Mouse (Mus musculus) hindbrain, embryonic 15.5 days (tissue): ENCODE measurements at regions not wholly inside any gene's neighbourhood (a gene's known extent, or its start where the extent isn't known, plus 50 kb on each side); places are given as distances from the start of the nearest gene placed in this dataset.

Experiments
- ATAC-seq: fragments of 200-750 bp; cut with Nextera tagmentation; 2 replicates; pipeline ENCODE4 v1.8.0; 2017; ENCODE audit warnings: low read depth, moderate number of reproducible peaks, moderate TSS enrichment; ENCODE audit not compliant: low FRiP score
- H3K27ac ChIP-seq: fragments of 300-500 bp; sonication (generic); replicated peaks from 2 replicates; pipeline ENCODE4 v1.5.1; 2015; ENCODE audit warnings: mild to moderate bottlenecking, inconsistent platforms
- H3K27me3 ChIP-seq: fragments of 300-500 bp; sonication (generic); 2 replicates; pipeline ENCODE4 v1.6.1; 2015; ENCODE audit warnings: control low read depth, inconsistent platforms
- H3K36me3 ChIP-seq: fragments of 300-500 bp; sonication (generic); 2 replicates; pipeline ENCODE4 v1.6.1; 2015; ENCODE audit warnings: control low read depth, inconsistent platforms
- H3K4me1 ChIP-seq: fragments of 300-500 bp; sonication (generic); replicated peaks from 2 replicates; pipeline ENCODE4 v1.6.1; 2015; ENCODE audit warnings: control low read depth, inconsistent platforms
- H3K4me2 ChIP-seq: fragments of 300-500 bp; sonication (generic); 2 replicates; pipeline ENCODE4 v1.6.1; 2015; ENCODE audit warnings: moderate library complexity, mild to moderate bottlenecking, inconsistent platforms
- H3K4me3 ChIP-seq: fragments of 300-500 bp; sonication (generic); 2 replicates; pipeline ENCODE4 v1.5.1; 2015; ENCODE audit warnings: mild to moderate bottlenecking, inconsistent platforms
- H3K9ac ChIP-seq: fragments of 300-500 bp; sonication (generic); 2 replicates; pipeline ENCODE4 v1.6.1; 2015; ENCODE audit warnings: inconsistent platforms
- H3K9me3 ChIP-seq: fragments of 300-500 bp; sonication (generic); 2 replicates; pipeline ENCODE4 v1.6.1; 2016; ENCODE audit warnings: control low read depth, inconsistent platforms
- WGBS: fragments of 180-500 bp; shearing (Covaris S2); methylation state at CpG from one replicate; pipeline ENCODE4 v1.1.7; 2015; 5-methylcytosine and 5-hydroxymethylcytosine counted together

- WGBS = 63% methylated on average over 8 of the region's 8 CpGs
- peak; percentile 56 for ATAC-seq
- H3K4me3 ChIP-seq = no peak overlapping the region
- H3K36me3 ChIP-seq = no peaks in the 10 kb centered on the region
- H3K27ac ChIP-seq = peak overlapping the region; percentile 45; the same call in 1 of the 2 replicates
- H3K27me3 ChIP-seq = no peaks in the 10 kb centered on the region
- no peak overlapping the region for H3K9ac ChIP-seq
- no peaks in the 10 kb centered on the region for H3K4me1 ChIP-seq
- no peak overlapping the region for H3K4me2 ChIP-seq
- H3K9me3 ChIP-seq = no peaks in the 10 kb centered on the region
These were observed 690.4 kb downstream of the Defb40 start for GRCm38 (mm10) chr8:18287536-18288237.

DNA sequence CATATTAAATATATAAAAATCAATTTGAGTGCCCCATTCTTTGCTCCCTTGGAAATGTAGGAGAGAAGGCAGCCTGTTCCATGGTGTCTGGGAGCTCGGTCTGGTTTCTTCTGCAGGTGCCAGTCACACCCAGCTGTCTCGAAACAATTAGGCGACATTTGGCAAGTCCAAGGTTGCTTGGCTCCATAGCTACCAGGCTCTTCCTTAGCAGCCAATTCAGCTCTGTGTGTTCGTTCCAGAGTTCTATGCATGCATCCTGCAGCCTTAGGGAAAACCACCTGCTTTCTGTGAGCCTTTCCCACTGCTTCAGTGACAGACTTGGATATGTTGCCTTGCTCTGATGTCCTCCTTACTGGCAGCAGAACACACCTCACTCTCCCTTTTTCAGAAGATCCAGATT, 698.1 kb downstream of the Defb40 start:
- no peak overlapping the region for H3K9ac ChIP-seq
- WGBS = 81% methylated on average over 4 of the region's 4 CpGs
- no peaks in the 10 kb centered on the region for H3K9me3 ChIP-seq
- H3K4me3 ChIP-seq = no peak overlapping the region
- H3K27ac ChIP-seq = no peak overlapping the region
- no peak overlapping the region for H3K4me2 ChIP-seq
- no peaks in the 10 kb centered on the region for H3K36me3 ChIP-seq
- ATAC-seq = peak; percentile 34; the same call in 1 of the 2 replicates
- no peaks in the 10 kb centered on the region for H3K4me1 ChIP-seq
- no peaks in the 10 kb centered on the region for H3K27me3 ChIP-seq

DNA sequence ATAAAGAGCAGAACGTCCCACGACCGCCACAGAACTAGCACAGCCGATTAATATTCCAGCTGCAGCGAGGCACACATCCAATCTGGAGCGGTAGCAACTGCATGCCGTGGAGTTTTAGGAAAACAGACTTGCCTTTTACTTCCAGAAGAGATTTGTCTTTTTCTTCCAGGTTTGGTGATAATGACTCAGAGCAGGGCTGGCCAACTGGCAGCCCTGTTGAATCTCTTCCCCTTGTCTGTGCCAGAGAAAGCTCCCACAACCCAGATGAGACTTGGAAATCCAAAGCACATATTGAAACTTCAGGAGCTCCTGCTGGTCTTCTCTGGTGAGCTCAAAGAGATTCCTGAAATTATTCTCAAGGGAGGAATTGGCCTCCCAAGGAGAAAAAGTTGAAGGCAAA, 709.8 kb downstream of the Defb40 start:
- Histone ChIP-seq H3K27ac (no peak overlapping the region), H3K9me3 (no peaks in the 10 kb centered on the region), H3K4me2 (no peak overlapping the region), H3K4me3 (no peak overlapping the region), H3K4me1 (no peaks in the 10 kb centered on the region), H3K9ac (no peak overlapping the region), H3K27me3 (no peaks in the 10 kb centered on the region), H3K36me3 (no peaks in the 10 kb centered on the region)
- 66% methylated on average over 7 of the region's 7 CpGs for WGBS
- ATAC-seq = no peak

DNA sequence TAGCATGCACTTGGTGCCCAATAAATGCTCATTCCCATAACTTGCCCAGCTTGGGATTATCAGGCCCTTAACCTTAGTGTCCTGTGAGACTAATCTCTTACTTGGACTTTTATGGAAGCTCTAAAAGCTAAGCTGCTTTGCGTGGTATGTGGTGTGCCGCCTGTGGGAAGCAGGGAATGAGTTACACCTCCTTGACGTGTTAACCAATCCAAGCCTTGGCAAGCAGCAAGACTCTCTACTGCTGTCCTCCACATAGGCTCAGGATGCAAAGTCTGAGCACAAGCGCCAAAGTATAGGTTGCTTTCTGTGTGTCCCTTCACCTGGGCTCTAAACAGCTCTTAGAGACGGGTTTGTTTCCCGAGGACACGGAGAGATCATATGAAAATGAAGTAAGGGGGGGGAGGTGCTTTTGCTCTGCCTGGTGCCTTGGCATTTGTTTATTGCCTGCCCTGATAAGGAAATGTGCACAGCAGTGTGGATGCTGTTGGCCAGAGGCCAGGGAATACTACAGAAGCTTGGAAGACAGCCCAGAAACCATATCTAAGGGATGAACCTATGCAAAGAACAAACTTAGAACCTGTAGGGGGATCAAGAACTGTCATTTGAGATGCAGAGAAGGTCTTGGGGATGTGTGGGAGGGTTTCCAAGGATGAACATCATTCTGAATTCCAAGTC, 719.6 kb downstream of the Defb40 start:
- Histone ChIP-seq H3K9ac (no peak overlapping the region), H3K9me3 (no peaks in the 10 kb centered on the region), H3K36me3 (no peaks in the 10 kb centered on the region), H3K27ac (no peak overlapping the region), H3K27me3 (no peaks in the 10 kb centered on the region), H3K4me2 (no peak overlapping the region), H3K4me3 (no peak overlapping the region), H3K4me1 (no peaks in the 10 kb centered on the region)
- 77% methylated on average over 7 of the region's 7 CpGs for WGBS
- no peak for ATAC-seq

GRCm38 (mm10) chr8:18246299-18246698, 731.8 kb downstream of the Defb40 start:
- Histone ChIP-seq H3K4me2 (no peak overlapping the region), H3K9me3 (no peaks in the 10 kb centered on the region), H3K27me3 (no peaks in the 10 kb centered on the region), H3K27ac (no peak overlapping the region), H3K9ac (no peak overlapping the region), H3K4me1 (no peaks in the 10 kb centered on the region), H3K36me3 (no peaks in the 10 kb centered on the region), H3K4me3 (no peak overlapping the region)
- ATAC-seq = no peak; the same call in 1 of the 2 replicates
- WGBS = 54% methylated on average over 12 of the region's 12 CpGs

GRCm38 (mm10) chr8:18217599-18217998, 760.5 kb downstream of the Defb40 start:
- 56% methylated on average over 2 of the region's 2 CpGs for WGBS

DNA sequence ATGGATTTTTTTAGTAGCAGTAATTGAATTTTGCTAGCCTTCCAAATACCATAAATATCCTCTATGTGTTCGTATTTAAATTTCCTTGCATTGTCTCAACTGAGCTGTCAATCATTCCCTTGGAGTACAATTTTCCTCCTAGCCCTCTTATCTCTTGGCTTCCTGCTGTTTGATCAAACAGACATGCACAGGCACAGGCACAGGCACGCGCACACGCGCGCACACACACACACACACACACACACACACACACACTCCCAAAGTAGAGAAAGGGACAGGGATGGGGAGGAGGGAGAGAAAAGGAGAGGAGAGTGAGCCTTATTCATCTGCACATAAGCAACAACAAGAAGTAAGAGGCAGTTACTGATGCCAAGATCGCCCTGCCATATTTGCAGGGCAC, 760.9 kb downstream of the Defb40 start:
- no peak overlapping the region for H3K27ac ChIP-seq

More at GRCm38 (mm10) chr8:18217599-18217998, 760.5 kb downstream of the Defb40 start:
- Histone ChIP-seq H3K36me3 (no peaks in the 10 kb centered on the region), H3K27ac (no peak overlapping the region), H3K9ac (no peak overlapping the region), H3K27me3 (no peaks in the 10 kb centered on the region), H3K9me3 (no peaks in the 10 kb centered on the region), H3K4me3 (no peak overlapping the region), H3K4me1 (no peaks in the 10 kb centered on the region), H3K4me2 (no peak overlapping the region)
- no peak for ATAC-seq

GRCm38 (mm10) chr8:18216516-18216915, 761.5 kb downstream of the Defb40 start:
- Histone ChIP-seq H3K4me1 (no peaks in the 10 kb centered on the region), H3K36me3 (no peaks in the 10 kb centered on the region), H3K4me3 (no peak overlapping the region), H3K4me2 (no peak overlapping the region), H3K27ac (no peak overlapping the region), H3K9ac (no peak overlapping the region), H3K27me3 (no peaks in the 10 kb centered on the region), H3K9me3 (no peaks in the 10 kb centered on the region)
- 63% methylated on average over 1 of the region's 1 CpGs for WGBS
- no peak for ATAC-seq

More for the DNA sequence above, 760.9 kb downstream of the Defb40 start:
- H3K4me2 ChIP-seq = no peak overlapping the region
- ATAC-seq = 0 out of 2 replicates have a peak, but pooled peaks have one; percentile 34
- no peak overlapping the region for H3K9ac ChIP-seq
- no peaks in the 10 kb centered on the region for H3K36me3 ChIP-seq
- WGBS = 85% methylated on average over 7 of the region's 7 CpGs
- H3K4me3 ChIP-seq = no peak overlapping the region
- no peaks in the 10 kb centered on the region for H3K4me1 ChIP-seq
- no peaks in the 10 kb centered on the region for H3K27me3 ChIP-seq
- H3K9me3 ChIP-seq = no peaks in the 10 kb centered on the region

GRCm38 (mm10) chr8:18210067-18210466, 768.0 kb downstream of the Defb40 start:
- ATAC-seq = no peak
- Histone ChIP-seq H3K27me3 (no peaks in the 10 kb centered on the region), H3K4me1 (no peaks in the 10 kb centered on the region), H3K4me2 (no peak overlapping the region), H3K4me3 (no peak overlapping the region), H3K36me3 (no peaks in the 10 kb centered on the region), H3K9me3 (no peaks in the 10 kb centered on the region), H3K9ac (no peak overlapping the region), H3K27ac (no peak overlapping the region)
- WGBS = 81% methylated on average over 1 of the region's 1 CpGs

DNA sequence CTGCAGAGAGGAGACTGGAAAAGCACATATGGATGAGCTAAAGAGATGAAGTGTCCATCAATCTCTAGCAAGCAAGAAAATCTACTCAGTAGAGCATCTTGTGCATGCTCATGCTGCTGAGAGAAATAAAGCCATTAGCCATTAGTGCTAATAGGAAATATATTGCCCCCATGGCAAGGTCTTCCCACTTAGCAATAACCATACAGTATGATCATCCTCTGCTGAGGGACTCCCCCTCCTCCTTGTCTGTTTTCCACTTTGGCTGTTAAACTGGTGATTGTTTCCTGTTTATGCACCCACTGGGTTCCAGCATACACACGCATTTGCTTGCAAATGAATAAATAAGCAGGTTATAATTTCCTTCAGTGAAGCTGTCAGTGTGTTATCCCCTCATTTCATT, 769.4 kb downstream of the Defb40 start:
- WGBS = 81% methylated on average over 1 of the region's 1 CpGs
- no peak overlapping the region for H3K27ac ChIP-seq
- ATAC-seq = 0 out of 2 replicates have a peak, but pooled peaks have one; percentile 23

GRCm38 (mm10) chr8:18187486-18187885, 790.6 kb downstream of the Defb40 start:
- H3K27me3 ChIP-seq = no peaks in the 10 kb centered on the region
- H3K9ac ChIP-seq = no peak overlapping the region
- H3K4me1 ChIP-seq = no peaks in the 10 kb centered on the region
- no peak overlapping the region for H3K4me3 ChIP-seq
- no peak overlapping the region for H3K27ac ChIP-seq
- H3K4me2 ChIP-seq = no peak overlapping the region
- H3K36me3 ChIP-seq = no peaks in the 10 kb centered on the region
- no peaks in the 10 kb centered on the region for H3K9me3 ChIP-seq
- ATAC-seq = no peak

More for the DNA sequence above, 769.4 kb downstream of the Defb40 start:
- no peak overlapping the region for H3K4me2 ChIP-seq
- H3K4me1 ChIP-seq = no peaks in the 10 kb centered on the region
- no peaks in the 10 kb centered on the region for H3K9me3 ChIP-seq
- H3K4me3 ChIP-seq = no peak overlapping the region
- H3K27me3 ChIP-seq = no peaks in the 10 kb centered on the region
- no peak overlapping the region for H3K9ac ChIP-seq
- no peaks in the 10 kb centered on the region for H3K36me3 ChIP-seq

DNA sequence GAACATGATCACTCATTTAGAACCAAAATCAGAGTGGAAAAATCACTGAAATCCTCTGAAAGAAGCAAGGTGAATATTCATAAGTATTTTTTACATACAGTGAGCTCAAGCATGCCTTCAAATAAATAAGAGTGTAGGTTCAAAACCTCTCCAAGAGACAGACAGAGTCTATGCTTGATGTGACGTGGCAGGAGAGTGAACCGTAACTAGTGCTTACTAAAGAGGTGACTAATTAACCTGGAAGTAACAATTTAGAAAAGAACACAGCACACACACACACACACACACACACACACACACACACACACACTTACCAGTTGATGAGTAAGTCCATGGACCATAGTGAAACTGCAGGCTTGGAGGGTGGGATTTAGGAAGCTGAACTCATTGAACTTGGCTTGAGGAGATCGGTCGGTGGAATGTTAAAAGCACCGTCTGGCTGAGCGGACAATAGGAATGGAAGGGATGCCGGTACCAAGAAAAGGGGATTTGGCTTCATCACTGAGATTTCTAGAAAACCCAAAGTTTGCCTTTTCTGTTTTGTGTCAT, 802.4 kb downstream of the Defb40 start:
- 88% methylated on average over 7 of the region's 7 CpGs for WGBS
- Histone ChIP-seq H3K4me1 (no peaks in the 10 kb centered on the region), H3K9me3 (no peaks in the 10 kb centered on the region), H3K27ac (no peak overlapping the region), H3K36me3 (no peaks in the 10 kb centered on the region), H3K4me2 (no peak overlapping the region), H3K27me3 (no peaks in the 10 kb centered on the region), H3K9ac (no peak overlapping the region), H3K4me3 (no peak overlapping the region)
- ATAC-seq = no peak
